Comparison of ENCODE assay signal across 16 mouse cellular contexts in genomic region chr9:41076150-41076549, GRCm38 (mm10).
DNase-seq lines count a peak whose midpoint lies in the region; ATAC-seq and TF ChIP-seq lines count a peak whose summit lies in the region.
"Had no signal": no experiment of that assay in that cellular context is flagged by ENCODE, and none has a peak within 500 bp of the region (broad histone marks: within the 10 kb centered on the region; RNA-seq: fewer than 3 reads in every experiment).

No protein-coding gene starts in this region.

- peak; percentile 54 for ATAC-seq in forebrain, embryonic 16.5 days

- no peaks in the 10 kb centered on the region for H3K36me3 ChIP-seq in heart, embryonic 10.5 days
- no peaks in the 10 kb centered on the region for H3K36me3 ChIP-seq in forebrain, embryonic 16.5 days (ENCODE audit: control insufficient read depth, insufficient read depth)
- no peaks in the 10 kb centered on the region for H3K36me3 ChIP-seq in midbrain, embryonic 10.5 days
- H3K36me3 ChIP-seq: embryonic facial prominence, embryonic 13.5 days; heart, embryonic 13.5 days had no signal

- no peak for TF ChIP-seq POLR2A in olfactory bulb, adult 2 months (IDR thresholded peaks at IDR 0.05; ENCODE audit: insufficient read depth, low read depth, low read length)

- WGBS in heart, embryonic 10.5 days: 73% methylated on average over 4 of the region's 4 CpGs
- 7% methylated on average over 4 of the region's 4 CpGs for WGBS in forebrain, embryonic 16.5 days
- 65% methylated on average over 4 of the region's 4 CpGs for WGBS in midbrain, embryonic 10.5 days
- WGBS in olfactory bulb, adult 2 months: 20% methylated on average over 4 of the region's 4 CpGs

- no peak overlapping the region for H3K4me2 ChIP-seq in forebrain, embryonic 16.5 days (ENCODE audit: low read length)
- H3K4me2 ChIP-seq: embryonic facial prominence, embryonic 13.5 days; heart, embryonic 13.5 days; liver, embryonic 11.5 days had no signal

- DNase-seq in heart, embryonic 10.5 days (ENCODE audit: low spot score): no peak
- no peak for DNase-seq in heart, adult 9 months (ENCODE audit: low spot score in 2 of 2)
- DNase-seq in midbrain, embryonic 10.5 days (ENCODE audit: low spot score): no peak
- DNase-seq in thymus, postnatal 14 days: no peak
- DNase-seq in adrenal gland, adult 2 months: no peak
- DNase-seq in layer of hippocampus, adult 9-11 months: no peak
- DNase-seq: cerebellum, adult 8-10 months; kidney, postnatal 14 days; right cerebral cortex, postnatal 4 days had no signal

- H3K27me3 ChIP-seq in heart, embryonic 10.5 days (ENCODE audit: insufficient read depth, poor library complexity, severe bottlenecking): no peaks in the 10 kb centered on the region
- H3K27me3 ChIP-seq in forebrain, embryonic 16.5 days (replicated peaks; ENCODE audit: control insufficient read depth, insufficient read depth, low read length): no peaks in the 10 kb centered on the region
- no peaks in the 10 kb centered on the region for H3K27me3 ChIP-seq in midbrain, embryonic 10.5 days (ENCODE audit: low read depth, poor library complexity, severe bottlenecking)
- H3K27me3 ChIP-seq: embryonic facial prominence, embryonic 13.5 days; heart, embryonic 13.5 days had no signal

- peak overlapping the region; percentile 65; the same call in 1 of the 2 replicates for H3K27ac ChIP-seq in heart, embryonic 10.5 days
- H3K27ac ChIP-seq in forebrain, embryonic 16.5 days (ENCODE audit: low read length): peak overlapping the region; percentile 54
- H3K27ac ChIP-seq in midbrain, embryonic 10.5 days (replicated peaks): peak overlapping the region; percentile 72
- peak overlapping the region; percentile 39 for H3K27ac ChIP-seq in olfactory bulb, adult 2 months (ENCODE audit: insufficient read depth, low read depth, low read length)
- H3K27ac ChIP-seq: embryonic facial prominence, embryonic 13.5 days; heart, embryonic 13.5 days; macrophage; stomach, postnatal 0 days had no signal

- no peak for TF ChIP-seq CTCF in olfactory bulb, adult 2 months (IDR thresholded peaks at IDR 0.05; ENCODE audit: insufficient read depth, low read depth, low read length)

- H3K9ac ChIP-seq in forebrain, embryonic 16.5 days (replicated peaks; ENCODE audit: low read depth, low read length): no peak overlapping the region
- H3K9ac ChIP-seq: embryonic facial prominence, embryonic 13.5 days; heart, embryonic 13.5 days had no signal

- peaks cover 53% of the 10 kb centered on the region for H3K4me1 ChIP-seq in heart, embryonic 10.5 days
- peaks cover 20% of the 10 kb centered on the region for H3K4me1 ChIP-seq in forebrain, embryonic 16.5 days (replicated peaks; ENCODE audit: control insufficient read depth, insufficient read depth, low read length)
- peaks cover 40% of the 10 kb centered on the region for H3K4me1 ChIP-seq in midbrain, embryonic 10.5 days
- peaks cover 50% of the 10 kb centered on the region for H3K4me1 ChIP-seq in olfactory bulb, adult 2 months (ENCODE audit: control insufficient read depth, insufficient read depth, low read length)

- no peaks in the 10 kb centered on the region for H3K9me3 ChIP-seq in heart, embryonic 10.5 days
- no peaks in the 10 kb centered on the region for H3K9me3 ChIP-seq in forebrain, embryonic 16.5 days (ENCODE audit: control insufficient read depth, low read length)
- no peaks in the 10 kb centered on the region for H3K9me3 ChIP-seq in midbrain, embryonic 10.5 days (replicated peaks)
- H3K9me3 ChIP-seq: embryonic facial prominence, embryonic 13.5 days; heart, embryonic 13.5 days had no signal

- no peak overlapping the region for H3K4me3 ChIP-seq in heart, embryonic 10.5 days
- H3K4me3 ChIP-seq in forebrain, embryonic 16.5 days (replicated peaks; ENCODE audit: low read length): no peak overlapping the region
- H3K4me3 ChIP-seq in midbrain, embryonic 10.5 days: no peak overlapping the region
- no peak overlapping the region for H3K4me3 ChIP-seq in olfactory bulb, adult 2 months (ENCODE audit: insufficient read depth, low read depth, low read length)
- H3K4me3 ChIP-seq: embryonic facial prominence, embryonic 13.5 days; heart, embryonic 13.5 days had no signal
